ENCODE assay signal across 19 mouse cellular contexts in genomic region chr16:20227504-20227903, GRCm38 (mm10). TPM values are rescaled to one million over a fixed set of nuclear protein-coding genes. Genes with fewer than 3 reads are reported as not detected.
DNase-seq lines count a peak whose midpoint lies in the region; ATAC-seq and TF ChIP-seq lines count a peak whose summit lies in the region.
"Had no signal": no experiment of that assay in that cellular context is flagged by ENCODE, and none has a peak within 500 bp of the region (broad histone marks: within the 10 kb centered on the region; RNA-seq: fewer than 3 reads in every experiment).

No protein-coding gene starts in this region.

- ATAC-seq in frontal cortex, adult (ENCODE audit: low TSS enrichment) = peak; percentile 66; the same call in 1 of the 2 replicates
- no peak for ATAC-seq in liver, embryonic 14.5 days (ENCODE audit: insufficient read depth)
- no peak for ATAC-seq in liver, embryonic 12.5 days
- ATAC-seq: inflammation-experienced regulatory T-cells, adult 6 months; midbrain, embryonic 15.5 days had no signal

- WGBS in liver, embryonic 14.5 days (ENCODE audit: insufficient replicate concordance) = 51% methylated on average over 6 of the region's 6 CpGs
- 45% methylated on average over 6 of the region's 6 CpGs for WGBS in liver, embryonic 12.5 days (ENCODE audit: insufficient replicate concordance)

- TF ChIP-seq EP300 in liver, embryonic 14.5 days (IDR thresholded peaks at IDR 0.05; ENCODE audit: low read depth) = no peak

- peaks cover 20% of the 10 kb centered on the region for H3K36me3 ChIP-seq in liver, embryonic 14.5 days (replicated peaks; ENCODE audit: control insufficient read depth, insufficient read depth, low read depth)
- peaks cover 85% of the 10 kb centered on the region for H3K36me3 ChIP-seq in liver, embryonic 12.5 days

- H3K27me3 ChIP-seq in liver, embryonic 14.5 days (ENCODE audit: control insufficient read depth, insufficient read depth, low read length) = no peaks in the 10 kb centered on the region
- H3K27me3 ChIP-seq in liver, embryonic 12.5 days (replicated peaks) = no peaks in the 10 kb centered on the region
- H3K27me3 ChIP-seq: embryonic facial prominence, embryonic 12.5 days; limb, embryonic 12.5 days; midbrain, embryonic 15.5 days; neural tube, embryonic 13.5 days had no signal

- no peaks in the 10 kb centered on the region for H3K4me1 ChIP-seq in liver, embryonic 14.5 days (replicated peaks; ENCODE audit: control insufficient read depth in 2 of 2, insufficient read depth in 2 of 2, low read length in 1 of 2)
- H3K4me1 ChIP-seq in liver, embryonic 12.5 days = no peaks in the 10 kb centered on the region
- H3K4me1 ChIP-seq in cortical plate, adult 2 months (ENCODE audit: control insufficient read depth, insufficient read depth, low read length) = no peaks in the 10 kb centered on the region
- H3K4me1 ChIP-seq: embryonic facial prominence, embryonic 12.5 days; forebrain, embryonic 10.5 days; limb, embryonic 12.5 days; midbrain, embryonic 15.5 days; neural tube, embryonic 13.5 days had no signal

- DNase-seq in frontal cortex, postnatal 14 days (ENCODE audit: low spot score in 2 of 2) = no peak
- peak in 1 of 3 experiments; percentile 7 for DNase-seq in liver, embryonic 14.5 days (ENCODE audit: low read depth in 3 of 3, low spot score in 3 of 3)
- DNase-seq in heart, postnatal 4 days = peak; percentile 32
- no peak for DNase-seq in urinary bladder, adult 2 months (ENCODE audit: low spot score)
- no peak for DNase-seq in cerebellum, adult 18-20 months
- DNase-seq: cerebellum, postnatal 10 days; gastrocnemius, postnatal 36 days; kidney, postnatal 14 days; lung, postnatal 36 days; thymus, adult 18-20 months had no signal

- no peak overlapping the region for H3K9ac ChIP-seq in liver, embryonic 14.5 days (replicated peaks)
- no peak overlapping the region for H3K9ac ChIP-seq in liver, embryonic 12.5 days
- H3K9ac ChIP-seq: embryonic facial prominence, embryonic 12.5 days; limb, embryonic 12.5 days; midbrain, embryonic 15.5 days; neural tube, embryonic 13.5 days had no signal

- no peak overlapping the region for H3K27ac ChIP-seq in liver, embryonic 14.5 days
- no peak overlapping the region for H3K27ac ChIP-seq in liver, embryonic 12.5 days
- H3K27ac ChIP-seq in cortical plate, adult 2 months (ENCODE audit: insufficient read depth, low read length) = no peak overlapping the region
- H3K27ac ChIP-seq: embryonic facial prominence, embryonic 12.5 days; forebrain, embryonic 10.5 days; limb, embryonic 12.5 days; midbrain, embryonic 15.5 days; neural tube, embryonic 13.5 days had no signal

- TF ChIP-seq CTCF in liver, embryonic 14.5 days (IDR thresholded peaks at IDR 0.05; ENCODE audit: low read depth) = peak; percentile 38; the same call in 1 of the 2 replicates
- peak; percentile 33 for TF ChIP-seq CTCF in cortical plate, adult 2 months (IDR thresholded peaks at IDR 0.05; ENCODE audit: extremely low read depth, insufficient read depth, low read length)

- no peak overlapping the region for H3K4me3 ChIP-seq in liver, embryonic 14.5 days (ENCODE audit: insufficient read depth in 1 of 2, low read depth in 2 of 2, low read length in 2 of 2)
- H3K4me3 ChIP-seq in liver, embryonic 12.5 days = no peak overlapping the region
- no peak overlapping the region for H3K4me3 ChIP-seq in cortical plate, adult 2 months (ENCODE audit: insufficient read depth, low read length)
- H3K4me3 ChIP-seq: embryonic facial prominence, embryonic 12.5 days; forebrain, embryonic 10.5 days; limb, embryonic 12.5 days; midbrain, embryonic 15.5 days; neural tube, embryonic 13.5 days had no signal

- no peak overlapping the region for H3K4me2 ChIP-seq in liver, embryonic 14.5 days (ENCODE audit: low read depth)
- H3K4me2 ChIP-seq in liver, embryonic 12.5 days = no peak overlapping the region
- H3K4me2 ChIP-seq: embryonic facial prominence, embryonic 12.5 days; limb, embryonic 12.5 days; midbrain, embryonic 15.5 days; neural tube, embryonic 13.5 days had no signal

- no peak for TF ChIP-seq POLR2A in cortical plate, adult 2 months (IDR thresholded peaks at IDR 0.05; ENCODE audit: extremely low read depth, insufficient read depth, low read length)

- no peaks in the 10 kb centered on the region for H3K9me3 ChIP-seq in liver, embryonic 14.5 days (ENCODE audit: control insufficient read depth, low read length)
- H3K9me3 ChIP-seq in liver, embryonic 12.5 days (replicated peaks) = no peaks in the 10 kb centered on the region
- H3K9me3 ChIP-seq: embryonic facial prominence, embryonic 12.5 days; forebrain, embryonic 10.5 days; limb, embryonic 12.5 days; midbrain, embryonic 15.5 days; neural tube, embryonic 13.5 days had no signal

RNA-seq across cellular contexts. Expression of gene Map6d1, which starts 13.7 kb away (rescaled TPM):
- 0.02 TPM in 2 replicates for polyA plus RNA-seq in liver, embryonic 14.5 days (2012; rRNA removed)
- polyA plus RNA-seq in liver, embryonic 14.5 days (2014; fragmentation: Nextera tagmentation; extraction: Ambion mirVana) = not detected in 2 replicates
- 0.05 and 0.13 TPM in 2 replicates for polyA plus RNA-seq in liver, embryonic 12.5 days (2016; fragmentation: Nextera tagmentation; extraction: Ambion mirVana)
- polyA plus RNA-seq in cortical plate, adult 2 months (2012; rRNA removed) = 81.0 and 88.3 TPM in 2 replicates
- total RNA-seq in heart, postnatal 4 days (2021) = 1 to 10 TPM; 1.5 TPM
- polyA plus RNA-seq in urinary bladder, adult 2 months (2012; rRNA removed) = 0.28 and 0.51 TPM in 2 replicates

Comparison
In these comparisons a context has a peak if more than half of its experiments do, and no peak if none do; other contexts are left out.
1. RNA of gene Map6d1, which starts 13.7 kb away (polyA plus RNA-seq): 81.0 to 88.3 TPM in cortical plate, adult 2 months; 0.28 to 0.51 TPM in urinary bladder, adult 2 months, 0.05 to 0.13 TPM in liver, embryonic 12.5 days and 0.02 TPM in liver, embryonic 14.5 days; every median in the first group is over 10 times any median in the second.